Mouse (Mus musculus) ES-E14 (cell line): ENCODE measurements around the gene Lin7a.

Experiments used
- MAFK ChIP-seq: IDR thresholded peaks from 2 replicates; pipeline ENCODE4 v1.6.1; 2014; ENCODE audit warnings: mild to moderate bottlenecking, low read depth, low read length, inconsistent platforms; ENCODE audit not compliant: insufficient read depth
- ZC3H11A ChIP-seq: IDR thresholded peaks from 2 replicates; pipeline ENCODE4 v1.6.1; 2012; ENCODE audit warnings: low read depth, mild to moderate bottlenecking, inconsistent platforms, low read length, borderline replicate concordance

DNA sequence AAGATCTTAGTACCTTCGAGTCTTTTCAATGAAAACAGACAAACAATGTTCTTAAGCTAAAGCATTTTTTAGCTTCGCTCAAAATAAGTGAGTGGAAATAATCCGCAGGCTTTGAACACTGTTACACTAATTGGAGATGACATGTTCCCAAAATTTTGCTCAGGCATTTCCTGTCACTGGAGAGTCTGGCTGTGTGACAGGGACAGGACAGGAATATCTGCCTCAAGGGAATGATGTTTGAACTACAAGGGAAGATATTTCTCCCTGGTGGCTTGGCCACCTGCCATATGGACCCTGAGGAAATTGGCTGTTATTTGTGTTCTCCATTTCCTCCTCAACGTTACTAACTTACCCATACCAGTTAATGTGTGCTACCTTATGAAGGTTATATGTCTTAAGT, 90.1 kb downstream of the Lin7a start:
- TF ChIP-seq MAFK (no peak), ZC3H11A (no peak)
